Mouse (Mus musculus) G1E-ER4 (cell line): ENCODE results near the gene Rad51c. TPM values are rescaled to one million over a fixed set of nuclear protein-coding genes. Genes with fewer than 3 reads are reported as not detected.

Experiments used
- GATA1 ChIP-seq: IDR thresholded peaks from one replicate; pipeline ENCODE4 v1.8.0; 2012; ENCODE audit warnings: low read length, inconsistent platforms
- polyA plus RNA-seq: library from polyadenylated mRNA; stranded (reverse); fragments of >175 nt; gene quantifications from 2 replicates; pipeline ENCODE4 v1.2.3, GENCODE M21; 2012

Gene Rad51c
- polyA plus RNA-seq, result 0.78 and 1.1 TPM in 2 replicates

DNA sequence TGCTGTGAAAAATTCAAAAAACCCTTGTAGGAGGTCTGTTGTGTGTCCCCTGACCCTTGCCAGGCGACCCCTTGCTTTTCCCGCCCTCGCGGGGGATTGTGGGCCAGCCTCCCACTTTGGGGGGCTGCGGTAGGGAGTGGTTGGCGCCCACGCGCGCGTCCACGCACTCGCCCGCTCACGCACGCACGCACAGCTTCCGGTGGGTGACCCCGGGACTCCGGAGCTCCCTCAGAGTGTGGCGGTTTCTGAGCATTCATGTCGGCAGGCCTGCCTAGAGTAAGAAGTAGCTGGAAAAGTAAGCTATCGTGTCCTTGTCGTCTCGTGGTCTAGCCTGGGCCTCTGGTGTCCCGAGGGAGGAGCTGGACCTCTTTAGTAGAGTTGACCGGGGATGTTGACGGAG lies at the start of gene Rad51c, which contains the start of gene Tex14:
TSS of gene Rad51c (minus strand) at position 79 of the 400 bp plus-strand sequence.
TSS of gene Tex14 (plus strand) at position 190 of the 400 bp plus-strand sequence.
- no peak for TF ChIP-seq GATA1

GRCm38 (mm10) chr11:87454035-87454690 lies 49.4 kb upstream of the Rad51c start:
- no peak for TF ChIP-seq GATA1

- no peak for TF ChIP-seq GATA1
These were observed 48.7 kb upstream of the Rad51c start for GRCm38 (mm10) chr11:87453216-87454034.

- no peak for TF ChIP-seq GATA1
These were observed 44.4 kb upstream of the Rad51c start for GRCm38 (mm10) chr11:87449200-87449547.

DNA sequence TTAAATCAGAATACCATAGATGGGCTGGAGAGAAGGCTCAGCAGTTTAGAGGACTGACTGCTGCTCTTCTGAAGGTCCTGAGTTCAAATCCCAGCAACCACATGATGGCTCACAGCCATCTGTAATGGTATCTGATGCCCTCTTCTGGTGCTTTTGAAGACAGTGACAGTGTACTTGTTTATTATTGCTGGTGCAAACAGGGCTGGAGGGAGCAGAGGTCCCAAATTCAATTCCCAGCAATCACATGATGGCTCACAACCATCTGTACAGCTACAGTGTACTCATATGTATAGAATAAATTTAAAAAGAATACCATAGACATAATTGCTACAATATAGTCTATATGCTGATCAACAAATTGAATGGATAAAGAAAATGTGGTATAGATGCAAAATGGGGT lies 42.7 kb upstream of the Rad51c start:
- TF ChIP-seq GATA1, result no peak

DNA sequence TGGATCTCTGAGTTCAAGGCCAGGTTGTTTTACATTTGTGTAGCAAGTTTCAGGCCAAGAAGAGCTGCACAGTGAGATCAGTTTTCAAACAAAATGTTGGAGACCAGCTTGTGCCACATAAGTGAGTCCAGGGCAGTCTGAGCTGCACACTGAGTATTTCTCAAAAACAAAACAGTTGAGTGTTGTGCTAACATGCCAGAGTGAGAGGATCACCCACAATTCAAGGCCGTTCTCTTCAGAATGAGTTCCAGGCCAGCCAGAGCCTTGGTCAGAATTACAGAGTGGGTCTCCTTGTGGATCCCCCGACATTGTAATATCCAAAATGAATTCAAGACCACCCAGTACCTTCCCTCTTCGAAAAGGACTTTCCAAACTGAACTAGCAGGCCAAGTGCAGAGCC lies 41.4 kb upstream of the Rad51c start:
- TF ChIP-seq GATA1, result no peak

GRCm38 (mm10) chr11:87444735-87445428 lies 40.1 kb upstream of the Rad51c start:
- TF ChIP-seq GATA1, result no peak

- TF ChIP-seq GATA1, result no peak
These were observed 38.7 kb upstream of the Rad51c start for GRCm38 (mm10) chr11:87443373-87443883.

DNA sequence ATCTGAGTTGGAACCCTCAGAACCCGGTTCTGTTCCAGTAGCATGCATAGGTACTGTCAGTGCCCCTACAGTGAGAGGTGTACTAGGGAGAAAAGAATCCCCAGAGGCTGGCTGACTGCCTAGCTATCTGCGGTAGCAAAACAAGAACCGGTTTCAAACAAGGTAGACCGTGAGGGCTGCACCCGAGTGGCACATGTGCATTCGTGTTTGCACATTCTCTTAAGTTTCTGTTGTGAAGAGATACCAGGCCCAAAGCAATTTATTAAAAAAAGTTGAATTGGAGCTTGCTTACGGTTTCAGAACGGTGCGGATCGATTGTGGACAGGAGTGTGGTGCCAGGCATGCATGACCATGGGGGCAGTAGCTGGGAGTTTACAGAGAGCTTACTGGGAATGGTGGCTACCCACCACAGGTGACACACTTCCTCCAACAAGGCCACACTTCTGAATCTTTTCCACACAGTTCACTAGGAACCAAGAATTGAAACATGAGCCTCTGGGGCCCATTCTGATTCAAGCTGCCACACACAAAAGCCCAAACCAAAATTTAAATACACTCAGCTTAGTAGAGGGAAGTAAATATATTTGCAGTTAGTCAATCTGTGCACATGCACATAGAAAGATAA lies 35.2 kb upstream of the Rad51c start:
- TF ChIP-seq GATA1, result no peak

DNA sequence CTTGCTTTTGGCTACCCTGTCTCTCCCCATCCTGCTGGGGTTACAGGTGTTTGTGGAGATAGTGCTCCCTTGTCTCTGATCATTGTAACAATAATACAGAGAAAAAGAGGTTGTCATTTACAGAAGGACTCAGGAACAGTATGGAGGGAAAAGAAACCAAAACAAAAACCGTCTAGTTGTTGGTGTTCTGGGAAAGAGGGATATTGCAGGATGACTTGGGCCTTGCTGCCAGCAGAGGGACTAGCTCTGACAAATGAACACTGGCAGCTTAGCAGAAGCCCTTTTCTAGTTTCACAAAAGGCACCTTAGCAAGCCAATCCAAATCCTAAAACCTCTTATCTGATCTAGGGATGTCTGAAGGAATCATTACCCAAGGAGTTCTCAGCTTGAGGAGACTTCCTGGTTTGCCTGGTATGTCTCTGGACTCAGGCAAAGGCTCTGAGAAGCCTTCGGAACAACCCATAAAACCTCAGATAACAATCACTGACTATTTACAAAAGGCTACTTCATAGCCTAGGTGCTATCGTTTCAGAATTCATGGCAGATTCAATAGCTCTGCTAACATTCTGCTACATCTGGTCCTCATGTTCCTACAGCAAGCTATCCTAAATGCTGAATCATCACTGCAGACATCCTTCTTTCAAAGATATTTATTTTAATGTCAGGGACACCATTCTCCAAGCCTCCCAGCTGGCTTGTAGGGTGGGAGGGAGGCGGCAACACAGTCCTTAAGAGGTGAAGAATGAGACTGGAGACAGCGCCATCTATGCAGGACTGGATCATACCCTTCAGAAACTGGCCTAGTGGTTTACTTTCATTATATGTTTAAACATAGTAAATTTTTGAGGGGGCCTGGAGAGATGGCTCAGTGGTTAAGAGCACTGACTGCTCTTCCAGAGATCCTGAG lies 31.8 kb upstream of the Rad51c start:
- TF ChIP-seq GATA1, result no peak

DNA sequence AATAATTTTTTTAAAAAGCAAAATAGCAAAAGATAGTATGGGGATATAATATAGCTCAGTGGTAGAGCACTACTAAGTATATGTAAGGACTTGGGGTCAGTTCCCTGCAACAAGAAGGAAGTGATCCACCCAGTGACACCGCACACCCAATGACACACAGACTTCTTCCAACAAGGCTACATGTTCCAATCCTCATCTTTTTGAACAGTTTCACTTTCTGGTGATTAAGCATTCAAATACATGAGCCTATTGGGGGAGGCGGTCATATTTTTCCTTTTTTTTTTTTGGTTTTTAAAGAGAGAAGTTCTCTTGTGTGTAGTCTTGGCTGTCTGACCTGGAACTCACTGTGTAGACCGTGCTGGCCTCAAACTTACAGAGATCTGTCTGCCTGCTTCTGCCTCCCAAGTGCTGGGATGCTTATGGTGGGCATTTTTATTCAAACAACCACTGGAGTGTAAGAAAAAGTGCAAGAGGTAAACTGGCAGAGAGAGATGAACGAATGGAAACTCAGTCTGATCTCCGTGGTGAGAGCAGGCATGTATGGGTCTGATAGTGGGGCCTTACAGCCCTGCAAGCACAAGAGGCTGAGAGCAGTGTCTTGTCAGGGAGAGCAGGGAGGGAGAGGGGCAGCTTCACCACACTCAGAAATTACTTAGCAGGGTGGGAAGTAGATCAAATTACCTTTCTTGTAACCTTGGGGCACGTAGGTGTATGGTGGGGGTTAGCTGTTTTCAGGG lies 28.3 kb upstream of the Rad51c start:
- no peak for TF ChIP-seq GATA1

GRCm38 (mm10) chr11:87432447-87432846 lies 27.7 kb upstream of the Rad51c start:
- TF ChIP-seq GATA1, result no peak

DNA sequence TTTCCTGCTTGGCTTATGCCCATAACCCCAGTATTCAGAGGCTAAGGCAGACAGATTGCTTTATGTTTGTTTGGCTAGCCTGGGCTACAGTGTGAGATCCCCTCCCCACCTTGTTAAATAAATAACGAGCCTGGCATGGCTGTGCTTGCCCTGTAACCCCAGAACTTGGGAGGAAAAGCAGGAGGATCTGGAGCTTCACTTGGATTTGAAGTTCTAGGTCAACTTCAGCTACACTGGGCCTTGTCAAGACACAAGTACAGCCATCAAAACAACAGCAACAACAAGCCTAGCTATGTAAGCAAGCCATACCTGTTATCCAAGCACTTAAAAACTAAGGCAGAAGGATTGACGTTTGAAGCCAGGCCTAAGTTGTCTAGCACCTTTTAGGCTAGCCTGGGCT lies 25.6 kb upstream of the Rad51c start:
- no peak for TF ChIP-seq GATA1

DNA sequence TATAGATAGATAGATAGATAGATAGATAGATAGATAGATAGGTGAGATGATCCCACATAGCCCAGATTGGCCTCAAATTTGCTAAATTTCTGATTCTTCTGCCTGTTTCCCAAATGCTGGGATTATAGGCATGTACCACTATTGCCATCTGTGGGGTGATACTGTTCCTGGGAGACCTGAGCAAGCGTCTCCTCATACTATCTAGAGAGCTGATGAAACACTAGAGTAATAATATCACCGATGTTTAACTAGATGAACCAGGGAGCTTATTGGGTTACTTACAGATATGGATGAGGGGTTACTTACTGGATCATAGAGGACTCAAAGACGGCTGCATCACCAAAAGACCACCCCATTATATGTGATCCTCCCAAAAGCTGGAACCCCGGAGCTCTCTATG lies 24.6 kb upstream of the Rad51c start:
- TF ChIP-seq GATA1, result no peak
